Mouse (Mus musculus): ENCODE data around the gene Tspoap1. TPM values are rescaled to one million over a fixed set of nuclear protein-coding genes. Genes with fewer than 3 reads are reported as not detected.

The Tspoap1 gene
- polyA plus RNA-seq (2012; rRNA removed): 13.0 and 14.2 TPM in 2 replicates

GRCm38 (mm10) chr11:87760301-87761081, at the start of gene Tspoap1:
Gene Tspoap1, plus strand, starts transcription at chr11:87760541.

GRCm38 (mm10) chr11:87737175-87737740, 23.1 kb upstream of the Tspoap1 start, which contains the start of gene Supt4a:
Gene Supt4a, plus strand, starts transcription at chr11:87737552.

DNA sequence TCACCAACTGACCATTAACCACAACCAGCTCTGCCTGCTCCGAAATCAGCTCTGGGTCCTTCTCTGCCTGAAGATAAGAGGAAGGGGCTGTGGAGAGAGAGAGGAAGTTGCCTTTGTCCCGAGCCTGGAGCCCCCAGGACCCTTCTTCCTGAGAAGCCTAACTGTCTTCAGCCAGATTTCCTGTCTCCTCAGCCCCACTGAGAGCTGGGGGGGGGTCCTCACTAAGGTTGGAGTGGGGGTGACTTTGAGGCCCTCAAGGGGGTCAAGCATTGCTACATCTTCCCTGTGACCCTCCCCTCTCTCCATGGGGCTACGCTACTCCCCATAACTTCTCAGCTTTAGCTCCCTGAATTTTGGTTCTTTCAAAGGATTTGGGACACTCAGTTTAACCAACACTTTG, 33.1 kb downstream of the Tspoap1 start, which contains the start of gene Mpo:
Gene Mpo, plus strand, starts transcription at position 122 of the 400 bp plus-strand sequence.

GRCm38 (mm10) chr11:87828239-87828900, 68.0 kb downstream of the Tspoap1 start, which contains the start of gene Lpo:
Gene Lpo, minus strand, starts transcription at chr11:87828289.

Other genes with a start within 250 kb of the Tspoap1 start
- gene Gm11492, start 193.9 kb upstream of the Tspoap1 start, polyA plus RNA-seq (2012; rRNA removed): not detected in 2 replicates
- gene Sept4, start 191.6 kb upstream of the Tspoap1 start, polyA plus RNA-seq (2012; rRNA removed): 14.6 and 20.3 TPM in 2 replicates
- 33.1 and 47.8 TPM in 2 replicates for gene Mtmr4, start 168.4 kb upstream of the Tspoap1 start, polyA plus RNA-seq (2012; rRNA removed)
- 0.09 and 0.12 TPM in 2 replicates for gene Hsf5, start 143.4 kb upstream of the Tspoap1 start, polyA plus RNA-seq (2012; rRNA removed)
- 7.2 and 8.9 TPM in 2 replicates for gene Rnf43, start 97.8 kb upstream of the Tspoap1 start, polyA plus RNA-seq (2012; rRNA removed)
- 38.0 and 74.1 TPM in 2 replicates for gene Supt4a, start 23.0 kb upstream of the Tspoap1 start, polyA plus RNA-seq (2012; rRNA removed)
- 0.19 and 0.31 TPM in 2 replicates for gene Mpo, start 33.0 kb downstream of the Tspoap1 start, polyA plus RNA-seq (2012; rRNA removed)
- 0.06 and 0.18 TPM in 2 replicates for gene Lpo, start 67.7 kb downstream of the Tspoap1 start, polyA plus RNA-seq (2012; rRNA removed)
- gene Mks1, start 92.7 kb downstream of the Tspoap1 start, polyA plus RNA-seq (2012; rRNA removed): 19.4 and 25.5 TPM in 2 replicates
- not detected in 2 replicates for gene Epx, start 115.0 kb downstream of the Tspoap1 start, polyA plus RNA-seq (2012; rRNA removed)
- 0.21 TPM in 1 of 2 replicates, not detected in the other for gene Olfr462, start 131.7 kb downstream of the Tspoap1 start, polyA plus RNA-seq (2012; rRNA removed)
- not detected in 2 replicates for gene Olfr463, start 136.8 kb downstream of the Tspoap1 start, polyA plus RNA-seq (2012; rRNA removed)
- 0.28 and 1.2 TPM in 2 replicates for gene Olfr464, start 160.4 kb downstream of the Tspoap1 start, polyA plus RNA-seq (2012; rRNA removed)
- gene Dynll2, start 227.0 kb downstream of the Tspoap1 start, polyA plus RNA-seq (2012; rRNA removed): 128 and 211 TPM in 2 replicates

All from ovary, adult 2 months (tissue).